Mouse (Mus musculus) urinary bladder, postnatal 14 days (tissue): ENCODE measurements around the gene Tmem256.

Experiments
- DNase-seq: peaks from one replicate; pipeline ENCODE4 v3.0.0; 2021; ENCODE audit warnings: low spot score

Gene Tmem256

GRCm38 (mm10) chr11:69837952-69838713 lies at the start of gene Tmem256:
TSS of gene Tmem256 (plus strand) at chr11:69838514.
- peak; percentile 96 for DNase-seq

GRCm38 (mm10) chr11:69789431-69789830 lies 48.9 kb upstream of the Tmem256 start:
- DNase-seq: no peak

GRCm38 (mm10) chr11:69791420-69791819 lies 46.9 kb upstream of the Tmem256 start:
- DNase-seq: no peak

- no peak for DNase-seq
Observed at GRCm38 (mm10) chr11:69793429-69793828, 44.9 kb upstream of the Tmem256 start.

GRCm38 (mm10) chr11:69795168-69795982 lies 42.9 kb upstream of the Tmem256 start, which contains the start of gene Chrnb1:
TSS of gene Chrnb1 (minus strand) at chr11:69795943.
- DNase-seq: peak; percentile 96

GRCm38 (mm10) chr11:69795983-69796435 lies 42.3 kb upstream of the Tmem256 start:
- no peak for DNase-seq

GRCm38 (mm10) chr11:69797924-69798323 lies 40.4 kb upstream of the Tmem256 start:
- DNase-seq: no peak

GRCm38 (mm10) chr11:69799394-69800137 lies 38.7 kb upstream of the Tmem256 start:
- DNase-seq: no peak

- DNase-seq: no peak
Observed at GRCm38 (mm10) chr11:69800138-69800391, 38.2 kb upstream of the Tmem256 start.

GRCm38 (mm10) chr11:69800392-69801197 lies 37.7 kb upstream of the Tmem256 start:
- peak; percentile 64 for DNase-seq

GRCm38 (mm10) chr11:69801379-69801977 lies 36.8 kb upstream of the Tmem256 start, which contains the start of gene Fgf11:
TSS of gene Fgf11 (minus strand) at chr11:69801857.
- DNase-seq: peak; percentile 14

- peak; percentile 87 for DNase-seq
Observed at GRCm38 (mm10) chr11:69802648-69803105, 35.6 kb upstream of the Tmem256 start.

- no peak for DNase-seq
Observed at GRCm38 (mm10) chr11:69803328-69803727, 35.0 kb upstream of the Tmem256 start.

- DNase-seq: peak; percentile 71
Observed at GRCm38 (mm10) chr11:69803786-69804651, 34.3 kb upstream of the Tmem256 start.

GRCm38 (mm10) chr11:69804652-69804940 lies 33.7 kb upstream of the Tmem256 start:
- DNase-seq: peak; percentile 42

GRCm38 (mm10) chr11:69804972-69805909 lies 33.1 kb upstream of the Tmem256 start, which contains the start of gene Tmem102:
TSS of gene Tmem102 (minus strand) at chr11:69805624.
- DNase-seq: peak; percentile 80

GRCm38 (mm10) chr11:69806378-69806777 lies 31.9 kb upstream of the Tmem256 start:
- no peak for DNase-seq

- no peak for DNase-seq
Observed at GRCm38 (mm10) chr11:69807641-69808040, 30.7 kb upstream of the Tmem256 start.

- no peak for DNase-seq
Observed at GRCm38 (mm10) chr11:69810280-69810679, 28.0 kb upstream of the Tmem256 start.
